Mouse (Mus musculus): ENCODE data around the gene Oaf.
A peak's percentile ranks its signal among the peaks of the same experiment; 100 is the strongest.

The Oaf gene

GRCm38 (mm10) chr9:43245801-43246570 lies 6.3 kb upstream of the Oaf start:
- DNase-seq (ENCODE audit: low spot score): no peak

- DNase-seq (ENCODE audit: low spot score): no peak
Observed at GRCm38 (mm10) chr9:43242432-43242831, 2.7 kb upstream of the Oaf start.

- no peak for DNase-seq (ENCODE audit: low spot score)
Observed at GRCm38 (mm10) chr9:43241970-43242369, 2.3 kb upstream of the Oaf start.

DNA sequence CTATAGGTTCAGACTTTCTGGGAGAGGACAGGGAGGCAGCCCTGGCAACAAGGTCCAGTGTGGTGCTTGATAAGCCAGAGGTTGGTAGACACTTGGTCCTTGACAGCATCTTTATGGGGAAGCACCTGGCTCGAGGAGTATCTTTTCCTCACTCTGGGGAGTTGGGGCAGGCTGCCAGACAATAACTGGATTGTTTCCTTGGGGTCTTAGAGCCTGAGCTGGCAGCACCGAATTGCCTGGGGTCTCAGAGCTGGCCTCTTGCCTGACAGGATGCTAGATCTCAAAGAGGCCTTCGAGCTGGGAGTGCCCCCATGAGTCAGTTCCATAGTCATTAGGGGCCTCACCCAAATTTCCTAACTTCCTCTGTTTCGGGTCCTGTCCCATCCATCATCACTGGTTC lies 1.6 kb upstream of the Oaf start:
- DNase-seq (ENCODE audit: low spot score): no peak

GRCm38 (mm10) chr9:43240594-43240900 lies 836 bp upstream of the Oaf start:
- DNase-seq (ENCODE audit: low spot score): no peak

DNA sequence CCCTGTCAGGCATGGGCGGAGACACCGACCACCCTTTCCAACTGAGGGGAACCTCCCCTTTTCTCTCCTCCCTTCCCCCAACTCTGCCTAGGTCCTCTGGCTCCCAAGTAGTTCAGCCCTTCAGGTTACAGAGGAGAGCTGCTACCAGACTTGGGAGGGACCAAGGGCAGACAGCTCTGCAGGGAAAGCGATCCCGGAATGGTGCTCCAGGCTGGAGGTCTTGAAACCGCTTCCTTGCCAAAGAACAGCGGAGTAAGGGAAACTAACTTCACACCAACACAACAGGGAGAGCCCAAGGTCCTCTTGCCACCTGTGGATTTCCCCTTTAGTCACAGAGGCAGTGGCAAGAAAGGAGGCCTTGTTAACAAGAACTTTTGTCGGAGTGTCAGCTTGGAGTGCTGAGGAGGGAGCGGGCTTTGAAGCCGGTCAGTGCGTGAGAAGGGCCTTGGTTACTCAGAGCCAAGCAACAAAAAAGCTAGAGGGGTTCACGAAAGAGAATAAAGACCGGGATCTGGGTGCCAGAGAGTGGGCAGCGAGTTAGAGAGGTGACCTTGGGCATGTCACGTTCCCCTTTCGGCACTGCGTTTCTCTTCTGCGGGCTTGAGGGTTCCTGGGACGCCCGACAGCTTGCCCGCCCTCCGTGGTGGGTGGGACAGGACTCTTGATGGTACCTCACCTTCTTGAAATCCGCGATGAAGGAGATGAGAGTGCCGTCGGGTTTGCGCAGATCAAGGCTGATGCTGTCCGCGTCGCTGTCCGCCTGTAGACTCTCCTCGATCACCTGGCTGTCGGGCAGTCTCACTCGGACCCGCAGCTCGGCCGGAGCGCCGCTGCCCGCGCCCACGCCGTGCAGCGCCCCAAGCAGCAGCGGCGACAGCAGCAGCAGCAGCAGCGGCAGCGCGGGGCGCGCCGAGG lies 823 bp downstream of the Oaf start:
- DNase-seq (ENCODE audit: low spot score): peak; percentile 44

DNA sequence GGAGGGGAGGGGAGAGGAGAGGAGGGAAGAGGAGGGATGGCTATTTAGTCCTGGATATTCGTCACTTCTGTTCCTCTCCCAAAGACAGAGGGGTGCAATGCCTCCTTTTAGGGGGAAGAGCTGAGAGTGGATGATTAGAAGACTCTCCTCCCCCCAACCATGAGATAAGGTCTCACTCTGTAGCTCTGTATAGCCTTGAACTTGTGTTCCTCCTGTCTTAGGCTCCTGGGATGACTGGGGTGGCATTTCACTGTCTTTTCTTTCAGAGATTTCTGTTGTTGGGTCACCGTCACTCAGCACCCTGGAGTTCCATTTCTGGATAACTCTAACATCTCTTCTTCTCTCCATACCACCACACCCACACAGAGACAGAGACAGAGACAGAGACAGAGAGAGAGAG lies 1.5 kb downstream of the Oaf start:
- DNase-seq (ENCODE audit: low spot score): no peak

DNA sequence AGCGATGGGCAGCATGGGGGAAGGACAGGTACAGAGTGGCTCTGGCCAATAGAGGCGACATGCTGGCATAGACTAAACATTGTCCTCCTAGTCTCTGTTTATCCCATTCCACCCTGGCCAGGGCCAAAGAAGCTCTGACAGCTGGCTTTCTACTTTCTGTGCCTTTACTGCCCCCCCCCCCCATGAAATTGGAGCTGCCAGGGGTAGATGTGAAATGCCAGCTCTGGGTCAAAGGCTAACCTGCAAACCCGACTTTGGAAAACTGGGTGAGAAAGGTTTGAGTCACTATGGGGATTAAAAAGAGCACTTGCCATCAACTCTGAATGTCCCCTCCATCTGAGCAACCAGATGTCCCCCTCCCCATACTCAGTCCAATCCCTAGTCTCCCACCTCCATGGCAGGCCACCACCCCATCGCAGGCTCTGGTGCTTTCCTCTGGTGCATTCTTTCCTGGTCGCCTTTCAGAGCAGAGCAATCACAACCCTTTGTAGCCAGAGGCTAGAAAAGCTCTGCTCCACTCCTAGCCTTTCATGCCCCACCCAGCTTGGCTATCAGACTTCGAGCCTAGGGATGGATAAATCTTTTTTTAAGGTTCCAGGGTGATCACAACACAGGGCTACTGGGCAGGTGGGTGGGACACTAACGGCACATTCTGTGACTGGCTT lies 2.5 kb downstream of the Oaf start:
- DNase-seq (ENCODE audit: low spot score): peak; percentile 72

- DNase-seq (ENCODE audit: low spot score): no peak
Observed at GRCm38 (mm10) chr9:43236576-43236975, 3.1 kb downstream of the Oaf start.

GRCm38 (mm10) chr9:43236106-43236505 lies 3.6 kb downstream of the Oaf start:
- DNase-seq (ENCODE audit: low spot score): no peak

DNA sequence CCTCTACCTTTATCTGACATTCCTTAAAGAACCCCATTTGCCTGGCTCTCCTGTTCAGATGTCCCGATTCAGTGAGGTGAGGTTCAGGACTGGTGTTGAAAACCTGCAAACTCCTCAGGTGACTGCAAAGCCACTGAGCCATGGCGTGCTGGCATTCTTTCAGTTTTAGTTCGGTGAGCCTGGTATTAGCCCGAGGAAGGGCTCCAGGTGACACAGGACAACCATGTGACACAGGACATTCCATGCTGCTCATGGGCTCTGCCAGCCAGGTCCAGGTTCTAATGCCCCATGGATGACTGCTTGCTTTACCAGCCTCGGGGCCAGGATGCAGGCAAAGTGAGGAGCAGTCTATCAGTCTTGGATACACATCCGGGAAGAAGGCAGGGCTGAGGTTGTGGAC lies 4.4 kb downstream of the Oaf start:
- DNase-seq (ENCODE audit: low spot score): no peak

DNA sequence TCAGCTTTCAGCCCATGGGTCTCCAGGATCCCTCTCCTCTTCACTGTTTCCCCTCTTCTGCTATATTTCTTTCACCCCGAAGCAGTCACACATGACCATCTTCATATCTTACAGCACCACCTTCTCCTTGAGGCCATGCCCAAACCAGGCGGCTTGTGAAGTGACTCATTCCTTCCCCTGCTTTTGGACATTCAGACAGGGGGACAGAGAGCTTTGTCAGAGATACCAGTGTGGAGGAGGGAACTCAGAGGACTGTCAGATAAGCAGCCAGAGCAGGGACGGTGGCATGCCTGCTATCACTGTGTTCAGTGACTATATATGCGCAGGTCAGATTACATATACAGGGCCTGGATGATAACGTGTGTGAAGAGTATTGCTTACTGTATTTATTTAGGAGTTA lies 5.2 kb downstream of the Oaf start:
- no peak for DNase-seq (ENCODE audit: low spot score)

DNA sequence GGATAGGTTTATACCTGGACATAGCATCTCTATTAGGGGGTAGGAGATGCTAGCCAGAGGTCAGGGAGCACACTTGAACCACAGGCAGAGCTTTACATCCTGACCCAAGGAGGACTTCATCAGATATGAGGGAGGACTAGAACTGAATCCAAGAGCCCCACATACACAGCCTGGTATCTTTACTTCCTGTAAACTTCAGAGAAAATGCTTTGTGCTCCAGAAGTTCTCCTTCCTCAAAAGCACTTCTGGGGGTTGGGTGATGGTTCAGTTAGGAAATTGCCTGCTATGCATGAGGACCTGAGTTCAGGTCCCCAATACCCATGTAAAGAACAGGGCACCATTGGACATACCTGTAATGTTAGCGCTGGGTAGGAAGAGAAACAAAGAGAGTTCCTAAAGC lies 6.2 kb downstream of the Oaf start:
- no peak for DNase-seq (ENCODE audit: low spot score)

- no peak for DNase-seq (ENCODE audit: low spot score)
Observed at GRCm38 (mm10) chr9:43233044-43233443, 6.7 kb downstream of the Oaf start.

- no peak for DNase-seq (ENCODE audit: low spot score)
Observed at GRCm38 (mm10) chr9:43232286-43232685, 7.4 kb downstream of the Oaf start.

- peak; percentile 21 for DNase-seq (ENCODE audit: low spot score)
Observed at GRCm38 (mm10) chr9:43231805-43232204, 7.9 kb downstream of the Oaf start.

GRCm38 (mm10) chr9:43230886-43231285 lies 8.8 kb downstream of the Oaf start:
- no peak for DNase-seq (ENCODE audit: low spot score)

GRCm38 (mm10) chr9:43229962-43230361 lies 9.7 kb downstream of the Oaf start:
- DNase-seq (ENCODE audit: low spot score): no peak

GRCm38 (mm10) chr9:43229398-43229895 lies 10.3 kb downstream of the Oaf start:
- no peak for DNase-seq (ENCODE audit: low spot score)

- DNase-seq (ENCODE audit: low spot score): peak; percentile 53
Observed at GRCm38 (mm10) chr9:43228745-43229144, 11.0 kb downstream of the Oaf start.

GRCm38 (mm10) chr9:43227626-43228025 lies 12.1 kb downstream of the Oaf start:
- DNase-seq (ENCODE audit: low spot score): peak; percentile 83

DNA sequence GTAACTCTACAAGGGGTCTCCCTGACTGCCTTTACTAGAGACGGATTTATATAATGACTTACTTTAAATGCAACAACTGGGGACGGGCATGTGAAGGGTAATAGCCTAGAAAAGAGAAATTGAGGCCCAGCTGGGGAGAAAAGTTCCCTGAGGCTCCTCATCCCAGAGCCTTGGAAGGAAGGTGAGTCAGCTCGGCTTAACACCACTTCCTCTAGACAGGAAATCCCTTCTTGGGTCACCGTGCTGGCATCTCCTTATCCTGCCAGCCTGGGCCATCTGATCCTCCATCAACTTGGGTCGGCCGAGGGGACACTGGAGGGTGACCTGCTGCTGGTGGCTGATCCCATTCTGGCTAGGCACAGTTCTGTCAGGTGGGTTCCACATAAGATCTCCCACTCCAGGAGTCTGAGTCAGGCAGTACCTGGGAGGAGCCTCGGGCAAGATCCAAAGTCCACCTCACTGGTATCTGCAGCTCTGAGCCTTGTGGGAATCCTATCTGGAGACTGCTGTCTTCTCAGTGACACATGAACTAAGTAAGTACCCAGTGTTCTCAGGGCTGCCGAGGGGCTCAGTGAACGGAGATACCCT lies 13.0 kb downstream of the Oaf start:
- no peak for DNase-seq (ENCODE audit: low spot score)
